Mouse (Mus musculus) limb, embryonic 13.5 days (tissue): ENCODE results near the gene Ring1. TPM values are rescaled to one million over a fixed set of nuclear protein-coding genes. Genes with fewer than 3 reads are reported as not detected.
A peak's percentile ranks its signal among the peaks of the same experiment; 100 is the strongest.

Experiments
- ATAC-seq: fragments of 200-750 bp; cut with Nextera tagmentation; 2 replicates; pipeline ENCODE4 v1.8.0; 2017; ENCODE audit warnings: low read depth, moderate number of reproducible peaks, moderate TSS enrichment; ENCODE audit not compliant: low FRiP score
- H3K27ac ChIP-seq: fragments of 300-500 bp; sonication (generic); 2 replicates; pipeline ENCODE4 v1.5.1; 2015; ENCODE audit warnings: inconsistent platforms, mild to moderate bottlenecking, moderate library complexity
- H3K27me3 ChIP-seq: fragments of 300-500 bp; sonication (generic); 2 replicates; pipeline ENCODE4 v1.6.1; 2015; ENCODE audit warnings: mild to moderate bottlenecking, inconsistent platforms
- H3K36me3 ChIP-seq: fragments of 300-500 bp; sonication (generic); 2 replicates; pipeline ENCODE4 v1.6.1; 2015; ENCODE audit warnings: inconsistent platforms, mild to moderate bottlenecking, moderate library complexity
- H3K4me1 ChIP-seq: fragments of 300-500 bp; sonication (generic); 2 replicates; pipeline ENCODE4 v1.6.1; 2015; ENCODE audit warnings: inconsistent platforms
- H3K4me2 ChIP-seq: fragments of 300-500 bp; sonication (generic); replicated peaks from 2 replicates; pipeline ENCODE4 v1.6.1; 2015; ENCODE audit warnings: inconsistent platforms, mild to moderate bottlenecking, moderate library complexity
- H3K4me3 ChIP-seq: fragments of 300-500 bp; sonication (generic); 2 replicates; pipeline ENCODE4 v1.5.1; 2015; ENCODE audit warnings: moderate library complexity, mild to moderate bottlenecking, inconsistent platforms
- H3K9ac ChIP-seq: fragments of 300-500 bp; sonication (generic); 2 replicates; pipeline ENCODE4 v1.6.1; 2015; ENCODE audit warnings: mild to moderate bottlenecking, inconsistent platforms
- H3K9me3 ChIP-seq: fragments of 300-500 bp; sonication (generic); 2 replicates; pipeline ENCODE4 v1.6.1; 2016; ENCODE audit warnings: inconsistent platforms
- whole genome bisulfite sequencing: fragments of 180-500 bp; shearing (Covaris S2); methylation state at CpG from one replicate; pipeline ENCODE4 v1.1.7; 2015; 5-methylcytosine and 5-hydroxymethylcytosine counted together
- microRNA counts: library from miRNA; unstranded; fragments of <30 nt; microRNA quantifications from one replicate; lab custom pipeline; 2016
- microRNA-seq: library from miRNA; unstranded; fragments of <30 nt; microRNA quantifications from one replicate; pipeline ENCODE4, GENCODE M21; 2016
- polyA plus RNA-seq: library from polyadenylated mRNA; unstranded; fragments of >200 nt; fragmentation: Nextera tagmentation; extraction: Ambion mirVana; gene quantifications from 2 replicates; pipeline ENCODE4 v1.2.1, GENCODE M21; 2015

Ring1 gene
- polyA plus RNA-seq, 1 experiment from 2014 or later = 19.1 TPM

- 73% methylated on average over 19 of the region's 19 CpGs for WGBS
- H3K4me3 ChIP-seq = peak overlapping the region; percentile 54; the same call in 1 of the 2 replicates
- ATAC-seq = no peak
These were observed 44.1 kb downstream of the Ring1 start for GRCm38 (mm10) chr17:33980181-33981035.

GRCm38 (mm10) chr17:33979512-33980050, 44.9 kb downstream of the Ring1 start:
- no peak overlapping the region for H3K4me3 ChIP-seq
- no peak overlapping the region for H3K9ac ChIP-seq
- H3K27ac ChIP-seq = no peak overlapping the region
- no peak overlapping the region for H3K4me2 ChIP-seq
- peaks cover 64% of the 10 kb centered on the region for H3K27me3 ChIP-seq
- ATAC-seq = no peak
- H3K4me1 ChIP-seq = peaks cover 25% of the 10 kb centered on the region
- no peaks in the 10 kb centered on the region for H3K36me3 ChIP-seq
- WGBS = 75% methylated on average over 6 of the region's 6 CpGs
- no peaks in the 10 kb centered on the region for H3K9me3 ChIP-seq

More at GRCm38 (mm10) chr17:33980181-33981035, 44.1 kb downstream of the Ring1 start:
- H3K9ac ChIP-seq = no peak overlapping the region
- H3K4me1 ChIP-seq = peaks cover 25% of the 10 kb centered on the region
- no peaks in the 10 kb centered on the region for H3K9me3 ChIP-seq
- peaks cover 56% of the 10 kb centered on the region for H3K27me3 ChIP-seq
- no peak overlapping the region for H3K27ac ChIP-seq
- no peaks in the 10 kb centered on the region for H3K36me3 ChIP-seq
- H3K4me2 ChIP-seq = peak overlapping the region; percentile 70

DNA sequence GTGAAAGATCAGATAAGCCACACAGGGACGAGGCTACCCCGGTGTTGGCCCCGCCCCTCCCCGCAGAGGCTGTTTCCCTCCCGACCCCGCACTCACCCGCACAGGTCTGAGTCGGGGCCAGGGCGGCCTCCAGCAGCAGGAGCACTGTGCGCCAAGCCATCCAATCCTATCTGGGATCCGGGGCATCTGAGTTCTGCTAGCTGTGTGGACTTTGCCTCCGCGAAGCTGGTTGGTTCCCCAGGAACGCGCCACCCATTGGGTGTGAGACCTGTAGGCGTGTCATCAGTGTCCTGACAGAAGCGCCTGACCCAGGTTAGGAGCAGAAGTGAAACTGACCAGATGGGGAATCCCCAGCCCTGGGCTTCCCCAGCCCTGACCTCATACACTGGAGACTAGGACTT, 45.8 kb downstream of the Ring1 start:
- peak overlapping the region; percentile 37 for H3K4me3 ChIP-seq
- no peaks in the 10 kb centered on the region for H3K9me3 ChIP-seq
- H3K36me3 ChIP-seq = no peaks in the 10 kb centered on the region
- H3K4me1 ChIP-seq = peaks cover 25% of the 10 kb centered on the region
- WGBS = 0% methylated on average over 17 of the region's 17 CpGs
- no peak overlapping the region for H3K27ac ChIP-seq
- H3K27me3 ChIP-seq = peaks cover 72% of the 10 kb centered on the region
- peak overlapping the region; percentile 39 for H3K9ac ChIP-seq
- ATAC-seq = peak; percentile 39; the same call in 1 of the 2 replicates
- peak overlapping the region; percentile 62 for H3K4me2 ChIP-seq

DNA sequence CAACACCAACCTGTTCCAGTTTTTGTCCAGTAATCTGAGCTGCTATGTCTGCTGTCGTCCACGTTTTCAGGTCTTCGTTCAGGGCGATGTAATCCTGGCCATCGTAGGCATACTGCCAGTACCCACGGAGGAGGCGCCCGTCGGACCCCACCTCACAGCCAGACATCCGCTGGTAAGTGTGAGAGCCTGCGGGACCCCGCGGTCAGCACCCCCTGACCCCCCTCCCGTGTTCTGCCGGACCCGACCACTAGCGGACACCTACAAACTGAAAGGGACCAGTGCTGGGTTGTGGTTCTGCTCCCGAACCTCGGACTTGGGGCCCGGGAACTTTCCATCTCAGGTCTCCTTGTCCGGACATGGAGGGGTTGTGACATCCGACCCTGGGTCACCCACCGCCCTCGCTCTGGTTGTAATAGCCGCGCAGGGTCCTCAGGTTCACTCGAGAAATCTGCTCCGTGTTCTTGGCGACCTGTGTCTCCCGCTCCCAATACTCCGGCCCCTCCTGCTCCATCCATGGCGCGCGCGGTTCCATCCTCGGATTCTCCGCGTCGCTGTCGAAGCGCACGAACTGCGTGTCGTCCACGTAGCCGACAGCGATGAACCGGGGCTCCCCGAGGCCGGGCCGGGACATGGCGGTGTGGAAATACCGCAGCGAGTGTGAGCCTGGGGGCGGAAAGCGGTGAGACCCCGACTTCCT, 46.5 kb downstream of the Ring1 start:
- peaks cover 25% of the 10 kb centered on the region for H3K4me1 ChIP-seq
- H3K36me3 ChIP-seq = no peaks in the 10 kb centered on the region
- H3K4me3 ChIP-seq = peak overlapping the region; percentile 37
- peaks cover 78% of the 10 kb centered on the region for H3K27me3 ChIP-seq
- no peak overlapping the region for H3K27ac ChIP-seq
- H3K9ac ChIP-seq = peak overlapping the region; percentile 39
- no peak for ATAC-seq
- 2% methylated on average over 56 of the region's 57 CpGs for WGBS
- no peaks in the 10 kb centered on the region for H3K9me3 ChIP-seq
- H3K4me2 ChIP-seq = peak overlapping the region; percentile 62

GRCm38 (mm10) chr17:33973572-33973971, 50.9 kb downstream of the Ring1 start:
- Histone ChIP-seq H3K27ac (no peak overlapping the region), H3K9ac (no peak overlapping the region), H3K9me3 (no peaks in the 10 kb centered on the region; the same call in 1 of the 2 replicates), H3K27me3 (peaks cover 57% of the 10 kb centered on the region), H3K36me3 (no peaks in the 10 kb centered on the region), H3K4me2 (no peak overlapping the region), H3K4me3 (no peak overlapping the region), H3K4me1 (peaks cover 15% of the 10 kb centered on the region; the same call in 1 of the 2 replicates)
- 55% methylated on average over 3 of the region's 3 CpGs for WGBS
- ATAC-seq = no peak

DNA sequence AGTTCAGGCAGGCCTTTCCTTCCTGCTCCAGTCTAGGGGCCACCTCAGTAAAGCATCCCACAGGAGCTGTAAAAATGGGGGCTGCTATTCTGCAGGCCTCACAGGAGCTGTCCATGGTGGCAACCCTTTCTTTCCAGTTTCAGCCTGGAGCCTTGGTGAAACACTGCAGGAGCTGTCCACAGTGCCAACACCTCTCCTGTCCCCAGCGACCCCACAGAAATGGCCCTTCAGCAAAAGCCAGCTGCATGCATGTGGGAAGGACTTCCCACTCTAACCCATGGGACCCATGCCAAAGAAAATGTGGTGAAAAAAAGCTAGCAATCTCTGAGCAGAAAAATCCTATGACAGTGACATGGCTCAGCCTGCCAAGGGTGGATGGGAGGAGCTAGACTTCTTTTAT, 51.8 kb downstream of the Ring1 start:
- H3K4me3 ChIP-seq = no peak overlapping the region
- ATAC-seq = peak; percentile 40; the same call in 1 of the 2 replicates
- WGBS = 4% methylated on average over 1 of the region's 1 CpGs

More for the DNA sequence above, 51.8 kb downstream of the Ring1 start:
- Histone ChIP-seq H3K27me3 (peaks cover 49% of the 10 kb centered on the region), H3K4me1 (0 out of 2 replicates have a peak, but pooled peaks cover 6% of the 10 kb centered on the region), H3K9me3 (no peaks in the 10 kb centered on the region; the same call in 1 of the 2 replicates), H3K27ac (no peak overlapping the region), H3K9ac (no peak overlapping the region), H3K4me2 (no peak overlapping the region), H3K36me3 (no peaks in the 10 kb centered on the region)

MicroRNA genes within 50 kb of the gene (microRNA counts, 519-probe panel; counts per million panel counts)
- not detected for microRNA mmu-miR-219 (lab: Ali Mortazavi, UCI)

Small RNAs within 50 kb of the gene (microRNA-seq; reads per million reads assigned to microRNA genes)
- gene Mir219a-1 (0.52 reads per million), gene Mir219c (not detected)

Other genes with a start within 250 kb of the Ring1 start
- gene Angptl4, start 242.8 kb downstream of the Ring1 start, polyA plus RNA-seq = 53.8 and 55.9 TPM in 2 replicates
- 27.6 and 29.1 TPM in 2 replicates for gene Kank3, start 214.2 kb downstream of the Ring1 start, polyA plus RNA-seq
- 962 and 978 TPM in 2 replicates for gene Rps28, start 200.1 kb downstream of the Ring1 start, polyA plus RNA-seq
- gene Ndufa7, start 200.1 kb downstream of the Ring1 start, polyA plus RNA-seq = 454 and 498 TPM in 2 replicates
- gene Cd320, start 181.6 kb downstream of the Ring1 start, polyA plus RNA-seq = 67.0 and 69.7 TPM in 2 replicates
- not detected in 2 replicates for gene Gm7029, start 150.8 kb downstream of the Ring1 start, polyA plus RNA-seq
- 8.1 and 10.0 TPM in 2 replicates for gene Kifc1, start 134.0 kb downstream of the Ring1 start, polyA plus RNA-seq
- 0.27 and 0.55 TPM in 2 replicates for gene Platr17, start 119.5 kb downstream of the Ring1 start, polyA plus RNA-seq
- 59.6 and 65.4 TPM in 2 replicates for gene Daxx, start 115.3 kb downstream of the Ring1 start, polyA plus RNA-seq
- gene Tapbp, start 108.8 kb downstream of the Ring1 start, polyA plus RNA-seq = 27.4 and 28.4 TPM in 2 replicates
- 16.3 and 16.6 TPM in 2 replicates for gene Zbtb22, start 108.8 kb downstream of the Ring1 start, polyA plus RNA-seq
- gene Rgl2, start 95.1 kb downstream of the Ring1 start, polyA plus RNA-seq = 54.2 and 59.2 TPM in 2 replicates
- gene Pfdn6, start 84.3 kb downstream of the Ring1 start, polyA plus RNA-seq = 167 and 171 TPM in 2 replicates
- 35.4 and 37.0 TPM in 2 replicates for gene Wdr46, start 84.0 kb downstream of the Ring1 start, polyA plus RNA-seq
- 8.0 and 9.2 TPM in 2 replicates for gene B3galt4, start 73.2 kb downstream of the Ring1 start, polyA plus RNA-seq
- 46.8 and 49.4 TPM in 2 replicates for gene Vps52, start 68.9 kb downstream of the Ring1 start, polyA plus RNA-seq
- 1,649 and 1,723 TPM in 2 replicates for gene Rps18, start 68.7 kb downstream of the Ring1 start, polyA plus RNA-seq
- gene H2-K1, start 24.3 kb downstream of the Ring1 start, polyA plus RNA-seq = 7.3 and 12.2 TPM in 2 replicates
- gene H2-Ke6, start 3.4 kb upstream of the Ring1 start, polyA plus RNA-seq = 50.0 and 59.4 TPM in 2 replicates
- gene Slc39a7, start 7.0 kb upstream of the Ring1 start, polyA plus RNA-seq = 237 and 244 TPM in 2 replicates
- 56.1 and 59.1 TPM in 2 replicates for gene Rxrb, start 7.1 kb upstream of the Ring1 start, polyA plus RNA-seq
- 46.3 and 56.6 TPM in 2 replicates for gene Col11a2, start 14.8 kb upstream of the Ring1 start, polyA plus RNA-seq
- 0.55 and 0.65 TPM in 2 replicates for gene H2-Oa, start 67.7 kb upstream of the Ring1 start, polyA plus RNA-seq
- 14.2 and 15.6 TPM in 2 replicates for gene H2-DMa, start 94.9 kb upstream of the Ring1 start, polyA plus RNA-seq
- gene Brd2, start 98.0 kb upstream of the Ring1 start, polyA plus RNA-seq = 132 and 133 TPM in 2 replicates
- gene H2-DMb2, start 118.6 kb upstream of the Ring1 start, polyA plus RNA-seq = 0.15 and 0.38 TPM in 2 replicates
- gene H2-DMb1, start 128.4 kb upstream of the Ring1 start, polyA plus RNA-seq = 1.5 and 1.7 TPM in 2 replicates
- 8.0 and 8.4 TPM in 2 replicates for gene Tap1, start 162.9 kb upstream of the Ring1 start, polyA plus RNA-seq
- 2.7 and 3.6 TPM in 2 replicates for gene Psmb9, start 163.1 kb upstream of the Ring1 start, polyA plus RNA-seq
- gene Psmb8, start 173.0 kb upstream of the Ring1 start, polyA plus RNA-seq = 5.5 and 5.6 TPM in 2 replicates
- gene Tap2, start 178.8 kb upstream of the Ring1 start, polyA plus RNA-seq = 2.0 and 3.1 TPM in 2 replicates
- gene H2-Ob, start 214.2 kb upstream of the Ring1 start, polyA plus RNA-seq = not detected in 2 replicates
- gene H2-Ab1, start 233.0 kb upstream of the Ring1 start, polyA plus RNA-seq = 2.9 and 4.2 TPM in 2 replicates